8 mouse cellular contexts compared by ENCODE assay signal in genomic region chr11:62127692-62128091, GRCm38 (mm10).
DNase-seq lines count a peak whose midpoint lies in the region; ATAC-seq and TF ChIP-seq lines count a peak whose summit lies in the region.

No protein-coding gene starts in this region.

- no peak for ATAC-seq in kidney, embryonic 15.5 days (replicated peaks; ENCODE audit: low FRiP score)
- peak; percentile 26; the same call in 1 of the 2 replicates for ATAC-seq in cerebellum, adult (ENCODE audit: insufficient number of reproducible peaks, low FRiP score, low TSS enrichment)
- ATAC-seq in forebrain, postnatal 0 days = peak; percentile 83

- peaks cover 9% of the 10 kb centered on the region; the same call in 1 of the 2 replicates for H3K36me3 ChIP-seq in kidney, embryonic 15.5 days
- H3K36me3 ChIP-seq in forebrain, postnatal 0 days (ENCODE audit: insufficient read depth) = no peaks in the 10 kb centered on the region
- H3K36me3 ChIP-seq in splenic B cell, adult 2 months (ENCODE audit: control insufficient read depth, insufficient read depth, low read length, poor library complexity, severe bottlenecking) = no peaks in the 10 kb centered on the region

- H3K4me2 ChIP-seq in kidney, embryonic 15.5 days = no peak overlapping the region
- no peak overlapping the region for H3K4me2 ChIP-seq in forebrain, postnatal 0 days (ENCODE audit: low read depth)

- H3K9me3 ChIP-seq in kidney, embryonic 15.5 days (replicated peaks) = no peaks in the 10 kb centered on the region
- H3K9me3 ChIP-seq in forebrain, postnatal 0 days (ENCODE audit: low read length) = no peaks in the 10 kb centered on the region

- peak; percentile 60 for DNase-seq in kidney, adult 11 months
- DNase-seq in forebrain, postnatal 0 days = peak; percentile 92
- DNase-seq in induced T-regulatory cell, adult 2 months (ENCODE audit: low read depth) = peak; percentile 86
- peak; percentile 22 to 74 for DNase-seq in left cerebral cortex, adult 8-10 months (ENCODE audit: low spot score in 2 of 2)
- peak; percentile 38 to 69 for DNase-seq in monocyte, adult 2 months (ENCODE audit: low read depth in 1 of 2, low spot score in 2 of 2)
- DNase-seq in splenic B cell, adult 2 months (ENCODE audit: low read depth, low spot score) = peak; percentile 80

- no peak overlapping the region for H3K27ac ChIP-seq in kidney, embryonic 15.5 days
- no peak overlapping the region for H3K27ac ChIP-seq in forebrain, postnatal 0 days (ENCODE audit: low read depth, low read length)

- no peaks in the 10 kb centered on the region for H3K27me3 ChIP-seq in kidney, embryonic 15.5 days
- H3K27me3 ChIP-seq in forebrain, postnatal 0 days (ENCODE audit: insufficient read depth, low read length) = no peaks in the 10 kb centered on the region
- no peaks in the 10 kb centered on the region for H3K27me3 ChIP-seq in splenic B cell, adult 2 months (ENCODE audit: control insufficient read depth, insufficient read depth, low read length, poor library complexity, severe bottlenecking)

- H3K4me1 ChIP-seq in kidney, embryonic 15.5 days = no peaks in the 10 kb centered on the region
- no peaks in the 10 kb centered on the region for H3K4me1 ChIP-seq in forebrain, postnatal 0 days (ENCODE audit: insufficient read depth)

- peak; percentile 95 for TF ChIP-seq CTCF in forebrain, postnatal 0 days (IDR thresholded peaks at IDR 0.05; ENCODE audit: low read depth)

- no peak overlapping the region for H3K9ac ChIP-seq in kidney, embryonic 15.5 days
- H3K9ac ChIP-seq in forebrain, postnatal 0 days = no peak overlapping the region

- 38% methylated on average over 3 of the region's 3 CpGs for WGBS in kidney, embryonic 15.5 days
- WGBS in forebrain, postnatal 0 days = 34% methylated on average over 3 of the region's 3 CpGs

- no peak overlapping the region for H3K4me3 ChIP-seq in kidney, embryonic 15.5 days (replicated peaks)
- no peak overlapping the region for H3K4me3 ChIP-seq in forebrain, postnatal 0 days (ENCODE audit: low read depth, low read length)
